Mouse (Mus musculus) heart, embryonic 10.5 days (tissue): Measurements from ENCODE around the gene Ghr. TPM values are rescaled to one million over a fixed set of nuclear protein-coding genes. Genes with fewer than 3 reads are reported as not detected.

Experiments
- DNase-seq: peaks from one replicate; pipeline ENCODE4 v3.0.0-alpha.2; 2017; ENCODE audit warnings: low spot score
- H3K27ac ChIP-seq: fragments of 300-500 bp; sonication (generic); 2 replicates; pipeline ENCODE4 v1.5.1; 2016; ENCODE audit warnings: mild to moderate bottlenecking
- H3K27me3 ChIP-seq: fragments of 300-500 bp; sonication (generic); 2 replicates; pipeline ENCODE4 v1.6.1; 2016; ENCODE audit warnings: mild to moderate bottlenecking; ENCODE audit not compliant: poor library complexity, insufficient read depth, severe bottlenecking
- H3K36me3 ChIP-seq: fragments of 300-500 bp; sonication (generic); 2 replicates; pipeline ENCODE4 v1.6.1; 2016; ENCODE audit warnings: mild to moderate bottlenecking, moderate library complexity
- H3K4me1 ChIP-seq: fragments of 300-500 bp; sonication (generic); 2 replicates; pipeline ENCODE4 v1.6.1; 2016; ENCODE audit warnings: mild to moderate bottlenecking
- H3K4me3 ChIP-seq: fragments of 300-500 bp; sonication (generic); 2 replicates; pipeline ENCODE4 v1.5.1; 2016; ENCODE audit warnings: mild to moderate bottlenecking, moderate library complexity
- H3K9me3 ChIP-seq: fragments of 300-500 bp; sonication (generic); 2 replicates; pipeline ENCODE4 v1.6.1; 2016; ENCODE audit warnings: mild to moderate bottlenecking, moderate library complexity
- WGBS: fragments of 180-500 bp; shearing (Covaris S2); methylation state at CpG from one replicate; pipeline ENCODE4 v1.1.7; 2016; 5-methylcytosine and 5-hydroxymethylcytosine counted together
- polyA plus RNA-seq: library from polyadenylated mRNA; unstranded; fragments of >200 nt; fragmentation: Nextera tagmentation; extraction: Ambion mirVana; gene quantifications from 2 replicates; pipeline ENCODE4 v1.2.1, GENCODE M21; 2016

Ghr gene
- polyA plus RNA-seq, 1 experiment from 2014 or later = 45.1 TPM

GRCm38 (mm10) chr15:3279242-3279641 is 304.1 kb downstream of the Ghr start:
- Histone ChIP-seq H3K4me1 (no peaks in the 10 kb centered on the region), H3K4me3 (no peak overlapping the region), H3K27ac (no peak overlapping the region), H3K36me3 (peaks cover 19% of the 10 kb centered on the region), H3K27me3 (no peaks in the 10 kb centered on the region), H3K9me3 (no peaks in the 10 kb centered on the region)
- no peak for DNase-seq
- 79% methylated on average over 7 of the region's 7 CpGs for WGBS

GRCm38 (mm10) chr15:3277391-3277790 is 305.9 kb downstream of the Ghr start:
- Histone ChIP-seq H3K27me3 (no peaks in the 10 kb centered on the region), H3K27ac (no peak overlapping the region), H3K36me3 (peaks cover 19% of the 10 kb centered on the region), H3K4me3 (no peak overlapping the region), H3K4me1 (no peaks in the 10 kb centered on the region), H3K9me3 (no peaks in the 10 kb centered on the region)
- WGBS = 81% methylated on average over 2 of the region's 2 CpGs
- DNase-seq = no peak

DNA sequence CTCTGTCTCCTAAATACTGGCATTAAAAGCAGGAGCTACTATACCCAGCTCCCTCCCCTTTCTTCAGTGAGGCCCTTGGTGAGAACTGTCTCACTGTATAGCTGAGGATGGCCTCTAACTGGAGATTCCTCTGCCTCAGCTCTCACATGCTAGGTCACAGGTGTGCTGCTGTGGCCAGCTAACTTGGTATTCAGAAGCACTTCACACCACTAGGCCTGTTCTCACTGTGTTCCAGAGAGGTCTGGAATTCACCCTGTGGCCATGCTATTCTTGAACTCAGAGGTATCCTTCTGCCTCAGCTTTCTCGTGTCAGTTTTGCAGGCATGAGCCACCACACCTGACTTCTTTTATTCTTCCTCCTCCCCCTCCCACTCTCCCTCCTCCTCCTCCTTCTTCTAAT is 310.1 kb downstream of the Ghr start:
- Histone ChIP-seq H3K36me3 (peaks cover 13% of the 10 kb centered on the region; the same call in 1 of the 2 replicates), H3K9me3 (no peaks in the 10 kb centered on the region), H3K27me3 (no peaks in the 10 kb centered on the region), H3K4me3 (no peak overlapping the region), H3K4me1 (peaks cover 3% of the 10 kb centered on the region; the same call in 1 of the 2 replicates), H3K27ac (no peak overlapping the region)
- 81% methylated on average over 1 of the region's 1 CpGs for whole genome bisulfite sequencing
- no peak for DNase-seq

DNA sequence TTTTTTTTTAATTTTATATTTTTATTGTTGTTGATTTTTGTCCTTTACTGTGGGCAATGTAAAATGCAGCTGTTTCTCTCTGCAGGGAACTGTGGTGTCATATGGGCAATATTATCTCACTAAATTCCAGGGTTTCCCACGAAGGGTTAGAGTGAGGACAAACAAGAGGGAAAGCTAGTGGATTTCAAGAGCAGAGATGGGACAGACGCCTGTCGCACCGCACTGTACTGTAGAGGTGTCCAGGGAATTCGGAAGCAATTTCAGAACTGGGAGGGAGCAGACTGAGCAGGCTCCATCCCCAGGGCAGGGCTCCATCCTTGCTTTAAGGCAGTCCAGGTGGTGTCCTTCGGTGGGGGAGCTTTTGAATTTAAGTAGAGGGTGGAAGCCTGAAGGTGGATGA is 312.1 kb downstream of the Ghr start:
- WGBS = 27% methylated on average over 6 of the region's 6 CpGs
- peak overlapping the region; percentile 53 for H3K4me3 ChIP-seq
- peak overlapping the region; percentile 89; the same call in 1 of the 2 replicates for H3K27ac ChIP-seq
- H3K36me3 ChIP-seq = 0 out of 2 replicates have a peak, but pooled peaks cover 5% of the 10 kb centered on the region
- H3K9me3 ChIP-seq = no peaks in the 10 kb centered on the region
- H3K4me1 ChIP-seq = peaks cover 3% of the 10 kb centered on the region; the same call in 1 of the 2 replicates
- no peak for DNase-seq
- H3K27me3 ChIP-seq = no peaks in the 10 kb centered on the region

DNA sequence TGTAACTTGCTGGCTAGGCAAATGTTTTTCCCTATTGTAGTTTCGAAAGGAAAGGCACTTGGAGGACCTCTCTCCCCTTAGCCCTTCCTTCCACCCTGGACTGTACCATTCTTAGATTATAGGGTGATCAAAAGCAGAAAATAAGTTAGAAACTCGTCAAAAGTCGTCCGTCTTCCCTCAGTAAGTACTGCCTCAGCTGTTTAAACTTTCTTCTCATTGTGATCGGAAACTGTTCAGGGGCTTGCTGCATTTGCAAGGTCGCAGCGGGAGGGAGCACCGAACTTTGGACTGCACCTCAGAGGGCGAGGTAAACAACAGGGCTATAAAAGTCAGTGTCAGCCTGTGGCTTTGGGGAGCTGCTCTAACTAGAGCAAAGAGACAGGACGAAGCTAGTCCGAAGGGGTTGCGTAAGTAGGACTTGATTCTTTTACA is 312.6 kb downstream of the Ghr start:
- H3K36me3 ChIP-seq = 0 out of 2 replicates have a peak, but pooled peaks cover 2% of the 10 kb centered on the region
- no peaks in the 10 kb centered on the region for H3K9me3 ChIP-seq
- peak; percentile 77 for DNase-seq
- H3K27ac ChIP-seq = peak overlapping the region; percentile 89
- H3K4me3 ChIP-seq = peak overlapping the region; percentile 53
- WGBS = 8% methylated on average over 12 of the region's 12 CpGs
- H3K4me1 ChIP-seq = peaks cover 3% of the 10 kb centered on the region; the same call in 1 of the 2 replicates
- H3K27me3 ChIP-seq = no peaks in the 10 kb centered on the region

DNA sequence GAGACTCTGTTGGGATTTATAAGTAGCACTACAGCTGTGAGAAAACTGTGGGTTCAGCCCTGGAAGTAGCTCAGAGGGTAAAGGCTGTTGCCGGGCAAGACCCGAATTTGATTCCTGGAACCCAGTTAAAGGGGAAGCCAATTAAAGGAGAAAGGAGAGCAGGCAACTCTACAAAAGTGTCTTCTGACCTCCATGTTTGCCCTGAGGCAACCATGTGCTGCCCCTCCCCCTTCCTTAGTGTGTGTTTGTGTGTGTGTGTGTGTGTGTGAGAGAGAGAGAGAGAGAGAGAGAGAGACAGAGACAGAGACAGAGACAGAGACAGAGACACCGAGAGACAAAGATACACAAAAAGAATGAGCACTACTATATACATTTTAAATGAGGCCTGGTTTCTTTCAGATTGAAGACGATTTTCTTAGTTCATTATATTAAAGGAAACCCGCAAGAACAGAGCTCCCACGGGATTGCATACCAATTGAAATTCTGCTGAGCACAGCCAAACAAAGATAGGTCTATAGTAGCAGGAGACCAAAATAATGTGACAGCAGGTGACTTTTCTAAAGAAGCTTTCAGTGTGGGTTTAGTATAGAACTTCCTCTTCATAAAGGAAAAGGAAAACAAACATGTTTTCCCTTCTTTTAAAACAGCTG is 313.2 kb downstream of the Ghr start:
- WGBS = 37% methylated on average over 6 of the region's 6 CpGs
- H3K4me3 ChIP-seq = peak overlapping the region; percentile 53
- no peaks in the 10 kb centered on the region for H3K9me3 ChIP-seq
- DNase-seq = no peak
- H3K27ac ChIP-seq = peak overlapping the region; percentile 89
- H3K36me3 ChIP-seq = no peaks in the 10 kb centered on the region
- no peaks in the 10 kb centered on the region for H3K27me3 ChIP-seq
- peaks cover 3% of the 10 kb centered on the region; the same call in 1 of the 2 replicates for H3K4me1 ChIP-seq

DNA sequence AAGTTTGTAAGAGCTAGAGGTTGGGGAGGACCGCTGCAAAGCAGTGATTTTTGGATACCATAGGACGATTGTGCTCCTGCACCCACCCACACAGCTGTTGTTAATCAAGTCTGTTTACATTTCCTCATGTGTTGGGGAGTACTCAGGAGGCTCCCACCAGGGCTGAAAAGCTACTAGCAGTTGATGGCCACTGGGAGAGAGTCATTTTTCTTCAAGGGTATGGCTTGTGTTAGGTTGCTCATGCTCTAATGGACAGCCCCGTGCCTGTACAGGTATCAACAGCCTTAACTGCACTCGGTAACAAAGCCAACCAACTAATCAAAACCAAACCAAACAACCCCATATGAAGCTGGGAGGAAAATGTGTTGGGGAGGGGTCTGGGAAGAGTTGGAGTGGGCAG is 313.8 kb downstream of the Ghr start:
- H3K9me3 ChIP-seq = no peaks in the 10 kb centered on the region
- H3K27me3 ChIP-seq = no peaks in the 10 kb centered on the region
- peaks cover 3% of the 10 kb centered on the region; the same call in 1 of the 2 replicates for H3K4me1 ChIP-seq
- 67% methylated on average over 4 of the region's 4 CpGs for WGBS
- no peak overlapping the region for H3K4me3 ChIP-seq
- DNase-seq = no peak
- no peaks in the 10 kb centered on the region for H3K36me3 ChIP-seq
- H3K27ac ChIP-seq = peak overlapping the region; percentile 89; the same call in 1 of the 2 replicates

- Histone ChIP-seq H3K36me3 (no peaks in the 10 kb centered on the region), H3K27ac (peak within 1 kb of the TSS; percentile 89; the same call in 1 of the 2 replicates), H3K4me1 (peaks cover 6% of the 10 kb centered on the region; the same call in 1 of the 2 replicates), H3K27me3 (no peaks in the 10 kb centered on the region), H3K9me3 (no peaks in the 10 kb centered on the region), H3K4me3 (no peak within 1 kb of the TSS)
- 82% methylated on average over 6 of the region's 6 CpGs for WGBS
- no peak for DNase-seq
These were observed 315.0 kb downstream of the Ghr start, which contains the start of gene Selenop for GRCm38 (mm10) chr15:3268247-3268646. Gene Selenop, plus strand, starts transcription at chr15:3268547.
